Mouse (Mus musculus): ENCODE results near the gene Cmklr1.

DNA sequence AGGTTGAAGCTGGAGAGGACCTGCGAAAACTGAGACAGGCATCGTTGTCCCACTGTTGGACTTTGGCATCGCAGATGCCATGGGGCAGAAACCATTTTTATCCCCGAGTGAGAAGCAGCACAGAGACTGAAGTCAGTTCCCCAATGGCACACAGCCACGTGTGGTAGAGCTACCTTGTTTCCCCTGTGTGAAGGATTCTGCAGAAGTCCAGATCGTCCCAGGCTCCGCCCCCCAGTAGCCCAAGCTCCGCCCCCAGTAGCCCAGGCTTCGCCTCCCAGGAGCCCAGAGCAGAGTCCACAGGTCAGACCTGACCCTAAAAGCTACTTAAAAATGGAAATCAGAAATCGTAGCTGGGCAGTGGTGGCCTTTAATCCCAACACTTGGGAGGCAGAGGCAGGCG is 4.0 kb upstream of the Cmklr1 start:
- TF ChIP-seq CTCF (IDR thresholded peaks at IDR 0.05; ENCODE audit: low read depth, low read length) (no peak), POLR2A (IDR thresholded peaks at IDR 0.05; ENCODE audit: borderline replicate concordance, low read depth, low read length) (no peak)

Data from bone marrow macrophage, adult 2 months (primary cell).